In the genomic region with DNA sequence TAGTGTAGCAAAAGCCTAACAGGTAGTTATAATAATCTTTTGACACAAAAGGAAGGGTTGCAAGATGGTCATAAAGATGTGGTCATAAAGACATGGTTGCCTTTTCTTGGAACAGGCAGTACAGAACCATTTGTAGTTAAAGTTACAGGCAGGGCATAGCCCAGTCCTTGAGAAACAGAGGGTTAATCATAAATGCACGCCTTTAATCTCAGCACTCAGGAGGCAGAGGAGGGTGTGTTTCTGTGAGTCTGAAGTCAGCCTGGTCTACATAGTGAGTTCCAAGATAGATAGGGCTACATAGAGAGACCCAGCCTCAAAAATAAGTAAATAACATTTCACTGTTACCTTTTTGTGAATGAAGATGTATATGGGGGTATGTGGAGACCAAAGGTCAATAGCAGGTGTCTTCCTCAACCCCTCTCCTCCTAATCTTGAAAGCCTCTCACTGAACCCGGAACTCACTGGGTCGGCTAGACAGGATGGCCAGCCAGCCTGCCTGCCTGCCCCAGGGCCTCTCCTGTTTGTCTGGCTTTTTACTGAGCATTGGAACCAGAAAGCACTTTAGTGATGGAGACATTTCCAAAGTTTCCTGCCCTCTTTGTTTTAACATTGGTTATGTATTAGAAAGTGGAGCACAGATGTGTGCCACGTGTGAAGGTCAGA, we compare ENCODE assay signal across 20 mouse cellular contexts. TPM values are rescaled to one million over a fixed set of nuclear protein-coding genes. Genes with fewer than 3 reads are reported as not detected.
DNase-seq lines count a peak whose midpoint lies in the region; ATAC-seq and TF ChIP-seq lines count a peak whose summit lies in the region.
"Had no signal": no experiment of that assay in that cellular context is flagged by ENCODE, and none has a peak within 500 bp of the region (broad histone marks: within the 10 kb centered on the region; RNA-seq: fewer than 3 reads in every experiment).

No protein-coding gene starts in this region.

- H3K27ac ChIP-seq in intestine, embryonic 15.5 days, result 0 out of 2 replicates have a peak overlapping the region, but pooled peaks have one; percentile 11
- H3K27ac ChIP-seq in intestine, embryonic 16.5 days (ENCODE audit: low read length), result peak overlapping the region; percentile 43; the same call in 1 of the 2 replicates
- H3K27ac ChIP-seq in intestine, postnatal 0 days (ENCODE audit: low read depth, low read length), result no peak overlapping the region
- H3K27ac ChIP-seq in stomach, postnatal 0 days (replicated peaks), result no peak overlapping the region

- no peaks in the 10 kb centered on the region for H3K36me3 ChIP-seq in intestine, embryonic 15.5 days
- no peaks in the 10 kb centered on the region for H3K36me3 ChIP-seq in intestine, embryonic 16.5 days (ENCODE audit: control insufficient read depth, insufficient read depth, low read length)
- H3K36me3 ChIP-seq in intestine, postnatal 0 days (ENCODE audit: control insufficient read depth, insufficient read depth), result no peaks in the 10 kb centered on the region
- H3K36me3 ChIP-seq in stomach, postnatal 0 days (ENCODE audit: control insufficient read depth, insufficient read depth, low read length), result no peaks in the 10 kb centered on the region
- H3K36me3 ChIP-seq: G1E had no signal

- H3K9ac ChIP-seq in intestine, embryonic 15.5 days, result no peak overlapping the region
- no peak overlapping the region for H3K9ac ChIP-seq in intestine, embryonic 16.5 days (ENCODE audit: low read depth, low read length)
- H3K9ac ChIP-seq in intestine, postnatal 0 days (ENCODE audit: low read depth, low read length), result no peak overlapping the region
- H3K9ac ChIP-seq in stomach, postnatal 0 days (ENCODE audit: low read length), result no peak overlapping the region

- H3K4me2 ChIP-seq in intestine, embryonic 15.5 days (replicated peaks), result no peak overlapping the region
- H3K4me2 ChIP-seq in intestine, embryonic 16.5 days (ENCODE audit: low read depth, low read length), result no peak overlapping the region
- no peak overlapping the region for H3K4me2 ChIP-seq in intestine, postnatal 0 days (replicated peaks; ENCODE audit: low read depth)
- H3K4me2 ChIP-seq in stomach, postnatal 0 days (replicated peaks; ENCODE audit: low read depth), result no peak overlapping the region

- peak; percentile 45 for DNase-seq in stomach, postnatal 0 days (ENCODE audit: low spot score)
- DNase-seq in frontal cortex, postnatal 25 days (ENCODE audit: low spot score in 2 of 2), result no peak
- no peak for DNase-seq in cerebellum, postnatal 10 days
- no peak for DNase-seq in cerebellum, postnatal 25 days
- DNase-seq in cerebellum, adult 18-20 months, result no peak
- DNase-seq: adrenal gland, adult 2 months; adrenal gland, adult 8-10 months; adrenal gland, postnatal 10 days; adrenal gland, postnatal 25 days; adrenal gland, postnatal 36 days; B cell, adult 2 months; cerebellum, adult 11 months; cerebellum, adult 11-12 months had no signal

- peak; percentile 59 for ATAC-seq in intestine, embryonic 15.5 days
- peak; percentile 75 for ATAC-seq in intestine, embryonic 16.5 days
- peak; percentile 62 for ATAC-seq in intestine, postnatal 0 days
- ATAC-seq in stomach, postnatal 0 days (ENCODE audit: low FRiP score, low TSS enrichment), result 0 out of 2 replicates have a peak, but pooled peaks have one; percentile 41
- ATAC-seq: activated CD4-positive, CD25-positive, alpha-beta regulatory T cell, adult 4 months; CD4-positive, CD25-positive, alpha-beta regulatory T cell, adult 4 months; Patski had no signal

- TF ChIP-seq CTCF in intestine, postnatal 0 days (IDR thresholded peaks at IDR 0.05; ENCODE audit: low read depth), result no peak
- no peak for TF ChIP-seq CTCF in stomach, postnatal 0 days (IDR thresholded peaks at IDR 0.05; ENCODE audit: low read depth)

- H3K9me3 ChIP-seq in intestine, embryonic 15.5 days, result no peaks in the 10 kb centered on the region
- no peaks in the 10 kb centered on the region for H3K9me3 ChIP-seq in intestine, embryonic 16.5 days (ENCODE audit: control insufficient read depth, low read length)
- H3K9me3 ChIP-seq in intestine, postnatal 0 days (ENCODE audit: control insufficient read depth), result no peaks in the 10 kb centered on the region
- no peaks in the 10 kb centered on the region for H3K9me3 ChIP-seq in stomach, postnatal 0 days (ENCODE audit: control insufficient read depth, low read length)
- H3K9me3 ChIP-seq: G1E had no signal

- WGBS in intestine, embryonic 15.5 days, result 52% methylated on average over 4 of the region's 4 CpGs
- WGBS in intestine, embryonic 16.5 days, result 47% methylated on average over 4 of the region's 4 CpGs
- 39% methylated on average over 4 of the region's 4 CpGs for WGBS in intestine, postnatal 0 days
- WGBS in stomach, postnatal 0 days, result 51% methylated on average over 4 of the region's 4 CpGs

- H3K4me3 ChIP-seq in intestine, embryonic 15.5 days (replicated peaks), result no peak overlapping the region
- no peak overlapping the region for H3K4me3 ChIP-seq in intestine, embryonic 16.5 days (ENCODE audit: low read length)
- no peak overlapping the region for H3K4me3 ChIP-seq in intestine, postnatal 0 days (ENCODE audit: low read depth, low read length)
- no peak overlapping the region for H3K4me3 ChIP-seq in stomach, postnatal 0 days (ENCODE audit: low read depth, low read length)

- TF ChIP-seq EP300 in stomach, postnatal 0 days (optimal IDR thresholded peaks at IDR 0.05), result no peak

- H3K27me3 ChIP-seq in intestine, embryonic 15.5 days (replicated peaks), result no peaks in the 10 kb centered on the region
- no peaks in the 10 kb centered on the region for H3K27me3 ChIP-seq in intestine, embryonic 16.5 days (replicated peaks; ENCODE audit: control insufficient read depth, insufficient read depth, low read length)
- H3K27me3 ChIP-seq in intestine, postnatal 0 days (replicated peaks; ENCODE audit: control insufficient read depth, insufficient read depth, low read length), result no peaks in the 10 kb centered on the region
- no peaks in the 10 kb centered on the region for H3K27me3 ChIP-seq in stomach, postnatal 0 days (ENCODE audit: control insufficient read depth, insufficient read depth, low read length)
- H3K27me3 ChIP-seq: Patski had no signal

- peaks cover 10% of the 10 kb centered on the region for H3K4me1 ChIP-seq in intestine, embryonic 15.5 days (replicated peaks)
- H3K4me1 ChIP-seq in intestine, embryonic 16.5 days (ENCODE audit: control insufficient read depth, insufficient read depth, low read length), result 0 out of 2 replicates have a peak, but pooled peaks cover 11% of the 10 kb centered on the region
- H3K4me1 ChIP-seq in intestine, postnatal 0 days (replicated peaks; ENCODE audit: control insufficient read depth, insufficient read depth, low read length), result peaks cover 3% of the 10 kb centered on the region; the same call in 1 of the 2 replicates
- H3K4me1 ChIP-seq in stomach, postnatal 0 days (replicated peaks; ENCODE audit: control insufficient read depth, insufficient read depth), result 0 out of 2 replicates have a peak, but pooled peaks cover 3% of the 10 kb centered on the region

RNA-seq across cellular contexts. Expression of a gene that starts 1.2 kb away (rescaled TPM):
- 0.10 and 0.20 TPM in 2 replicates for polyA plus RNA-seq in intestine, embryonic 15.5 days (2015; fragmentation: Nextera tagmentation; extraction: Ambion mirVana)
- 0.11 and 0.13 TPM in 2 replicates for polyA plus RNA-seq in intestine, embryonic 16.5 days (2015; fragmentation: Nextera tagmentation; extraction: Ambion mirVana)
- polyA plus RNA-seq in intestine, postnatal 0 days (2015; fragmentation: Nextera tagmentation; extraction: Ambion mirVana), result 0.07 and 0.20 TPM in 2 replicates
- 0.17 and 0.23 TPM in 2 replicates for polyA plus RNA-seq in stomach, postnatal 0 days (2015; fragmentation: Nextera tagmentation; extraction: Ambion mirVana)

RNA-seq across cellular contexts. Expression of a gene that starts 9.3 kb away (rescaled TPM):
- 2.6 and 3.5 TPM in 2 replicates for polyA plus RNA-seq in intestine, embryonic 15.5 days (2015; fragmentation: Nextera tagmentation; extraction: Ambion mirVana)
- polyA plus RNA-seq in intestine, embryonic 16.5 days (2015; fragmentation: Nextera tagmentation; extraction: Ambion mirVana), result 1.8 and 2.1 TPM in 2 replicates
- 2.4 and 2.5 TPM in 2 replicates for polyA plus RNA-seq in intestine, postnatal 0 days (2015; fragmentation: Nextera tagmentation; extraction: Ambion mirVana)
- 1.3 and 1.7 TPM in 2 replicates for polyA plus RNA-seq in stomach, postnatal 0 days (2015; fragmentation: Nextera tagmentation; extraction: Ambion mirVana)

RNA-seq across cellular contexts. Expression of a gene that starts 37.5 kb away (rescaled TPM):
- 55.4 and 60.3 TPM in 2 replicates for polyA plus RNA-seq in intestine, embryonic 15.5 days (2015; fragmentation: Nextera tagmentation; extraction: Ambion mirVana)
- 65.0 and 65.4 TPM in 2 replicates for polyA plus RNA-seq in intestine, embryonic 16.5 days (2015; fragmentation: Nextera tagmentation; extraction: Ambion mirVana)
- 40.2 and 40.5 TPM in 2 replicates for polyA plus RNA-seq in intestine, postnatal 0 days (2015; fragmentation: Nextera tagmentation; extraction: Ambion mirVana)
- polyA plus RNA-seq in stomach, postnatal 0 days (2015; fragmentation: Nextera tagmentation; extraction: Ambion mirVana), result 28.2 and 28.8 TPM in 2 replicates

Comparison
In these comparisons a context has a peak if more than half of its experiments do, and no peak if none do; other contexts are left out.
1. H3K27ac ChIP-seq: peak in intestine, embryonic 15.5 days (single experiment) and intestine, embryonic 16.5 days (single experiment); none in intestine, postnatal 0 days (single experiment) and stomach, postnatal 0 days (single experiment).
2. Peak in every context shown above with its lines, with median percentiles within 50 percentile points of each other: ATAC-seq.